15 mouse cellular contexts compared by ENCODE assay signal in genomic region chr10:90723941-90724341, GRCm38 (mm10).
DNase-seq lines count a peak whose midpoint lies in the region; ATAC-seq and TF ChIP-seq lines count a peak whose summit lies in the region.
"Had no signal": no experiment of that assay in that cellular context is flagged by ENCODE, and none has a peak within 500 bp of the region (broad histone marks: within the 10 kb centered on the region; RNA-seq: fewer than 3 reads in every experiment).

No protein-coding gene starts in this region.

- no peak overlapping the region for H3K4me2 ChIP-seq in intestine, embryonic 16.5 days (ENCODE audit: low read depth, low read length)
- H3K4me2 ChIP-seq: limb, embryonic 15.5 days; lung, embryonic 14.5 days had no signal

- H3K4me1 ChIP-seq in intestine, embryonic 16.5 days (ENCODE audit: control insufficient read depth, insufficient read depth, low read length) = 0 out of 2 replicates have a peak, but pooled peaks cover 4% of the 10 kb centered on the region

- no peaks in the 10 kb centered on the region for H3K9me3 ChIP-seq in intestine, embryonic 16.5 days (ENCODE audit: control insufficient read depth, low read length)
- H3K9me3 ChIP-seq: limb, embryonic 15.5 days had no signal

- no peak overlapping the region for H3K4me3 ChIP-seq in intestine, embryonic 16.5 days (ENCODE audit: low read length)
- H3K4me3 ChIP-seq: limb, embryonic 15.5 days had no signal

- no peak overlapping the region for H3K9ac ChIP-seq in intestine, embryonic 16.5 days (ENCODE audit: low read depth, low read length)
- H3K9ac ChIP-seq: limb, embryonic 15.5 days; lung, embryonic 14.5 days had no signal

- DNase-seq in frontal cortex, postnatal 25 days (ENCODE audit: low spot score in 2 of 2) = no peak
- DNase-seq in brain, embryonic 14.5 days (ENCODE audit: low read depth) = peak; percentile 57
- DNase-seq in layer of hippocampus, adult 9-11 months = peak; percentile 83
- DNase-seq in right cerebral cortex, adult 2 months (ENCODE audit: low spot score in 2 of 2) = peak; percentile 69 to 74
- DNase-seq in gastrocnemius, adult 8-10 months (ENCODE audit: low spot score in 2 of 2) = no peak
- DNase-seq: cerebellum, adult 9-10 months; heart, adult 11 months; heart, postnatal 10 days; kidney, postnatal 36 days; lung, embryonic 14.5 days had no signal

- TF ChIP-seq CTCF in brain, embryonic 14.5 days (IDR thresholded peaks at IDR 0.05; ENCODE audit: borderline replicate concordance, extremely low read depth, insufficient read depth, insufficient read length) = no peak

- peak; percentile 59 for ATAC-seq in frontal cortex, adult (ENCODE audit: low TSS enrichment)
- no peak for ATAC-seq in inflammation-experienced regulatory T-cells, adult 6 months
- ATAC-seq in intestine, embryonic 16.5 days = no peak
- ATAC-seq: activated CD4-positive, CD25-positive, alpha-beta regulatory T cell, adult 4 months had no signal

- no peak overlapping the region for H3K27ac ChIP-seq in intestine, embryonic 16.5 days (ENCODE audit: low read length)
- H3K27ac ChIP-seq: limb, embryonic 15.5 days had no signal

- 78% methylated on average over 13 of the region's 13 CpGs for WGBS in intestine, embryonic 16.5 days

- no peaks in the 10 kb centered on the region for H3K36me3 ChIP-seq in intestine, embryonic 16.5 days (ENCODE audit: control insufficient read depth, insufficient read depth, low read length)
- H3K36me3 ChIP-seq: limb, embryonic 15.5 days had no signal

- H3K27me3 ChIP-seq in intestine, embryonic 16.5 days (replicated peaks; ENCODE audit: control insufficient read depth, insufficient read depth, low read length) = no peaks in the 10 kb centered on the region; the same call in 1 of the 2 replicates

- TF ChIP-seq POLR2A in brain, embryonic 14.5 days (IDR thresholded peaks at IDR 0.05; ENCODE audit: borderline replicate concordance, extremely low read depth, insufficient read depth, insufficient read length, poor library complexity, severe bottlenecking) = no peak

Comparison
In these comparisons a context has a peak if more than half of its experiments do, and no peak if none do; other contexts are left out.
1. DNase-seq: peak in brain, embryonic 14.5 days (single experiment), layer of hippocampus, adult 9-11 months (single experiment) and right cerebral cortex, adult 2 months (2 of 2); none in frontal cortex, postnatal 25 days (0 of 2) and gastrocnemius, adult 8-10 months (0 of 2).